Mouse (Mus musculus) kidney, embryonic 16.5 days (tissue): Measurements from ENCODE around the gene Nr2e3. TPM values are rescaled to one million over a fixed set of nuclear protein-coding genes. Genes with fewer than 3 reads are reported as not detected.
"Not testable (repeated sequence)": the region's sequence is repeated elsewhere in the genome, so short reads cannot be mapped to it uniquely, and the experiment has no call there.

Source experiments
- ATAC-seq: fragments of 200-750 bp; cut with Nextera tagmentation; 2 replicates; pipeline ENCODE4 v1.8.0; 2017; ENCODE audit warnings: moderate TSS enrichment; ENCODE audit not compliant: low FRiP score, low TSS enrichment
- H3K27ac ChIP-seq: fragments of 300-500 bp; sonication (generic); 2 replicates; pipeline ENCODE4 v1.5.1; 2014; ENCODE audit warnings: low read length
- H3K27me3 ChIP-seq: fragments of 300-500 bp; sonication (generic); 2 replicates; pipeline ENCODE4 v1.6.1; 2014; ENCODE audit warnings: low read length, control low read depth, mixed read lengths; ENCODE audit not compliant: insufficient read depth
- H3K36me3 ChIP-seq: fragments of 300-500 bp; sonication (generic); 2 replicates; pipeline ENCODE4 v1.6.1; 2014; ENCODE audit warnings: low read length, control low read depth, mixed read lengths; ENCODE audit not compliant: insufficient read depth
- H3K4me1 ChIP-seq: fragments of 300-500 bp; sonication (generic); 2 replicates; pipeline ENCODE4 v1.6.1; 2014; ENCODE audit warnings: low read length, control low read depth, mixed read lengths; ENCODE audit not compliant: insufficient read depth
- H3K4me2 ChIP-seq: fragments of 300-500 bp; sonication (generic); replicated peaks from 2 replicates; pipeline ENCODE4 v1.6.1; 2014; ENCODE audit warnings: low read depth, low read length
- H3K4me3 ChIP-seq: fragments of 300-500 bp; sonication (generic); 2 replicates; pipeline ENCODE4 v1.5.1; 2014; ENCODE audit warnings: mild to moderate bottlenecking, low read length
- H3K9ac ChIP-seq: fragments of 300-500 bp; sonication (generic); replicated peaks from 2 replicates; pipeline ENCODE4 v1.6.1; 2014; ENCODE audit warnings: low read length
- H3K9me3 ChIP-seq: fragments of 300-500 bp; sonication (generic); 2 replicates; pipeline ENCODE4 v1.6.1; 2016; ENCODE audit warnings: low read length, control low read depth
- WGBS: fragments of 180-500 bp; shearing (Covaris S2); extraction: QIAGEN DNeasy Blood & Tissue Kit; methylation state at CpG from one replicate; pipeline ENCODE4 v1.1.7; 2014; 5-methylcytosine and 5-hydroxymethylcytosine counted together
- polyA plus RNA-seq: library from polyadenylated mRNA; unstranded; fragments of >200 nt; fragmentation: Nextera tagmentation; extraction: Ambion mirVana; gene quantifications from 2 replicates; pipeline ENCODE4 v1.2.1, GENCODE M21; 2015

Gene Nr2e3
- polyA plus RNA-seq, 1 experiment from 2014 or later, result not detected

DNA sequence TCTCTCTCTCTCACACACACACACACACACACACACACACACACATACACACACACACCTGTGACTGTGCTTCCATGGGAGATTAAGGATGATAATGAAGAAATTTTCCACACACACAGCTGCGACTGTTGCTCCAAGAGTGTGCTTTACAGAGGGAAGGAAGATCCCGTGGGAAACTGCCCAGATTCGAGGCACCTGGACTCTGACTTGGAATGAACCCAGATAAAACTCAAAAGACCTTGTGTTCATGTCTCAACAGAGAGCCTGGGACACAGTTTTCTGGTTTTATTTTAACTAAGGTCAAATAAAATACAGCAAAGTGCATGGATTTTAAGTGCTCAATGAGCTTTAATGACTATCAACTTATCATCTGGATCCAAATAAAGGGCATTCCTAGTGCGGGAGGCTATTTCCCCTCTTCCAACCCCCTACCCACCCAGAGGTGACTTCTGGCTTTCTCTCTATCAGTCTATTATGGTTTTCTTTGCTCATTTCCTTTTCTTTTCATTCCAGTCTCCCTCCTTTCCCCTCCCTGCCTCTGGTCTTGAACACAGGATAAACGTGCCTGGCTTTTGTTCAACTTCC is 17.9 kb downstream of the Nr2e3 start:
- no peak for ATAC-seq
- Histone ChIP-seq H3K4me3 (no peak overlapping the region), H3K4me1 (peaks cover 7% of the 10 kb centered on the region; the same call in 1 of the 2 replicates), H3K4me2 (no peak overlapping the region), H3K36me3 (no peaks in the 10 kb centered on the region), H3K27ac (no peak overlapping the region), H3K9me3 (no peaks in the 10 kb centered on the region), H3K27me3 (no peaks in the 10 kb centered on the region), H3K9ac (no peak overlapping the region)
- 43% methylated on average over 5 of the region's 5 CpGs for WGBS

DNA sequence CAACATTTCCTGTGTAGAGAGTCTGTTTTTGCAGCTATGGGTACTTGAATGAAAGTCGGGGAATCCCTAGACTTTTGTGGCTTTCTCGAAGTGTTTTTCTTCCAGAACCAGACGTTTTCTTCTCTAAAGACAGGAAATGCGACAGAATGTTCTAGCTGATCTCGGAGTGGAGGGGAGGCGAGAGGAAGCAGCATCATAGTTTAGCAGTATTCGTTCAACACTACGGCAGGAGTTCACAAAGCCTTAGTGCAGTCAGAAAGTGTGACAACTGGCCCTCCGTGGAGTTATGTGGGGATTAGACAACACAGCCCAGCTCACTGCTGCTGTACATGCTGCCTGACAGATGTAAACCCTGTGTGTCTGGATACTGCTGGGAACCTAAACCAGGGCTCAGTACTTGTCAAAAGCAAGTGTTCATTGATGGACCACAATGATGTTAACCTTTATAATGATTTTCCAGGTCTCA is 18.5 kb downstream of the Nr2e3 start:
- Histone ChIP-seq H3K4me2 (no peak overlapping the region), H3K4me1 (peaks cover 7% of the 10 kb centered on the region; the same call in 1 of the 2 replicates), H3K27ac (no peak overlapping the region), H3K27me3 (no peaks in the 10 kb centered on the region), H3K36me3 (no peaks in the 10 kb centered on the region), H3K4me3 (no peak overlapping the region), H3K9me3 (no peaks in the 10 kb centered on the region), H3K9ac (peak overlapping the region; percentile 30; the same call in 1 of the 2 replicates)
- WGBS, result 53% methylated on average over 9 of the region's 9 CpGs
- no peak for ATAC-seq

DNA sequence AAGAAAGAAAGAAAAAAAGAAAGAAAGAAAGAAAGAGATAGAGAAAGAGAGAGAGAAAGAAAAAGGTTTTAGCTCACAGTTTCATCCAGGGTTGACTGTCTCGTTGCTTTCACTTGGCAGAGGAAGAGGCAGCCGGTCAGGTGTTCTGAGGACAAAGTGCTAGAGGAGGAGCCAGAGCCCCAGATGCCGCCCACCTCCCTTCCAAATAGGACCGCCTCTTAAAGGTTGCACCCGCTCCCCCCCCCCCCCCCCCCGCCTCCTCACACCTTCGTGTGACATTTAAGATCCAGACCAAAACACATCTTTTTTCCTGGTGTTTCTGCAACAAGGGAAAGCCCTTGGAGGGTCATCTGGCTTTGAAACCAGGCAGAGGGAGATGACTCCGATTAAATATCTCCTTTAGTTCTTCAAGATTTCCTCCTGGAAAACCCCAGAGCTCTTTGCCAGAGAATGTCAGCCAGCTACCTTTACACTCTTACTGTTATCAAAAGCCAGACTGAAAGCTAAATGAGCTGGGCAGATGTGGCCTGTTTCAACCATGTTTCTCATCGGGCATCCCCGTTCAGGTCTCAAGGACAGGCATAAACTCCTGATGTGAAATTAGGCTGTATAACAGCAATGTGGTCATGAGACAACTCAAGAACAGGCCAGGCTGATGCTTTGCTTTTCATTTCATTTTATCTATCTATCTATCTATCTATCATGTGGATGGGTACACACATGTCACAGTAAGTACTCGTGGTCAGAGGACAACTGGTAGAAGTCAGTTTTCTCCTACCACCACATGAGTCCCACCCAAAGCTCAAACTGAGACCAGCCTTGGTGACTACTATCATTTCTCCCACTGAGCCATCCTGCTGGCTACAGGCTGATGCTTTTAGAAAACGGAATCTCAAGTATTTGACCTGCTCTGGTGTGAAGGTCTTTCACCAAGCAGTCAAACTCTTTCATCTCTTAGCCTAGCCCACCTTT is 19.3 kb downstream of the Nr2e3 start:
- no peaks in the 10 kb centered on the region for H3K27me3 ChIP-seq
- H3K27ac ChIP-seq, result no peak overlapping the region
- no peak for ATAC-seq
- no peak overlapping the region for H3K4me3 ChIP-seq
- H3K4me2 ChIP-seq, result no peak overlapping the region
- no peak overlapping the region; the same call in 1 of the 2 replicates for H3K9ac ChIP-seq
- no peaks in the 10 kb centered on the region for H3K9me3 ChIP-seq
- no peaks in the 10 kb centered on the region for H3K36me3 ChIP-seq
- H3K4me1 ChIP-seq, result peaks cover 7% of the 10 kb centered on the region; the same call in 1 of the 2 replicates
- WGBS, result 60% methylated on average over 11 of the region's 12 CpGs

DNA sequence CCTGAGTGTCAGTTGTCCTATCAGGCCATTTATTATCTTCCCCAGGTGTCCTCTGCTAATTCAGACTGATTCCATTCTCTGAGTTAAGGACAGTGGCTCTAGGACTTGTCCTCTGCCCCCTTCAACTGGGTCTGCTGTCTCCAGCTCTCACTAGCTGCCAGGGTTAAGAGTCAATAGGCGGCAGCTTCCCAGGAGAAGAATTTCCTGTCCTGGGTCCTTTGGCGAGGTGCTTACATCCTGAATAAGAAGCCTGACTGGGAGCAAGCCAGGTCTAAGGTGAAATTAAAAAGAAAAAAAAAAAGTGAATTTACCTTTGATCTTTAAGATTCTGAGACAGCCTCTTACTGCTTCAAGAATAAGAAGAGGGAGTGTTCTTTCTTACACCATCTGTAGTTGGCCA is 20.8 kb downstream of the Nr2e3 start:
- 56% methylated on average over 2 of the region's 2 CpGs for WGBS
- ATAC-seq, result no peak
- no peak overlapping the region for H3K4me3 ChIP-seq
- H3K27ac ChIP-seq, result no peak overlapping the region
- H3K36me3 ChIP-seq, result no peaks in the 10 kb centered on the region
- H3K4me1 ChIP-seq, result peaks cover 7% of the 10 kb centered on the region; the same call in 1 of the 2 replicates
- no peaks in the 10 kb centered on the region for H3K27me3 ChIP-seq
- no peaks in the 10 kb centered on the region for H3K9me3 ChIP-seq
- no peak overlapping the region for H3K9ac ChIP-seq
- no peak overlapping the region for H3K4me2 ChIP-seq

DNA sequence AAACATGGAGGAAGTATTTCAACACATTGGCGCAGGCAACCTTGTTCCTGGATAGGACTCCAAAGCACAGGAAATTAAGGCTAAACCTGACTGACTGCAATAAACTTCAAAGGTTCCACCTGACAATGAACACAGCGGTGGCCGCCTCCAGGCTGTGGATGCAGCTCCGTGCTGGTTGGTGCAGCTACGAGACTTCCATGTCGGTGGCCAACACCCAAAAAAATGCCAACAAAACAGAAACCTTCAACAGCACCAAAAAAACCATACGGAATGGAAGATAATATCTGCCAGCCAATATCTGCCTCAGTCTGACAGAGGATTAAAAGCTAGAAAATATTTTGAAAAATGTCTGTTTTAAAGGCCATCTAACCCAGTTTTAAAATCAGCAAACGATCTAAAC is 21.9 kb downstream of the Nr2e3 start:
- H3K4me2 ChIP-seq, result no peak overlapping the region
- no peak overlapping the region for H3K4me3 ChIP-seq
- no peaks in the 10 kb centered on the region for H3K36me3 ChIP-seq
- H3K4me1 ChIP-seq, result peaks cover 7% of the 10 kb centered on the region; the same call in 1 of the 2 replicates
- H3K9ac ChIP-seq, result no peak overlapping the region
- WGBS, result 73% methylated on average over 8 of the region's 8 CpGs
- no peak for ATAC-seq
- no peak overlapping the region for H3K27ac ChIP-seq
- no peaks in the 10 kb centered on the region for H3K9me3 ChIP-seq
- H3K27me3 ChIP-seq, result no peaks in the 10 kb centered on the region

DNA sequence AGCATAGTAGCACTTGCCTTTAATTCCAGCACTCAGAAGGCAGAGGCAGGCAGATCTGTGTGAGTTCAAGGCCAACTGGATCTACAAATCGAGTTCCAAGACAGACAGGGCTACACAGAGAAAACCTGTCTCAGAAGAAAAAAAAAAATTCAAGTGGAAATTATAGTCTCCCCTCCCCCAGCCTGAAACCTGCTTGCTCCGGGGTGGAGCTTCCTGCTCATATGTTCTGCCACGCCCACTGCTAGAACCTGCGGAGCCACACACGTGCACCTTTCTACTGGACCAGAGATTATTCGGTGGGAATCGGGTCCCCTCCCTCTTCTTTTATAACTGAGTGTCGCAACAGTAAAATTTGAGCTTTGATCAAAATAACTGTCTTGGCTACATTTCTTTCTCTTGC is 24.6 kb downstream of the Nr2e3 start:
- not testable (repeated sequence) for H3K9ac ChIP-seq, ATAC-seq, H3K27ac ChIP-seq, H3K4me3 ChIP-seq, H3K36me3 ChIP-seq, H3K27me3 ChIP-seq, H3K4me1 ChIP-seq, H3K4me2 ChIP-seq, H3K9me3 ChIP-seq
- 79% methylated on average over 8 of the region's 8 CpGs for WGBS

DNA sequence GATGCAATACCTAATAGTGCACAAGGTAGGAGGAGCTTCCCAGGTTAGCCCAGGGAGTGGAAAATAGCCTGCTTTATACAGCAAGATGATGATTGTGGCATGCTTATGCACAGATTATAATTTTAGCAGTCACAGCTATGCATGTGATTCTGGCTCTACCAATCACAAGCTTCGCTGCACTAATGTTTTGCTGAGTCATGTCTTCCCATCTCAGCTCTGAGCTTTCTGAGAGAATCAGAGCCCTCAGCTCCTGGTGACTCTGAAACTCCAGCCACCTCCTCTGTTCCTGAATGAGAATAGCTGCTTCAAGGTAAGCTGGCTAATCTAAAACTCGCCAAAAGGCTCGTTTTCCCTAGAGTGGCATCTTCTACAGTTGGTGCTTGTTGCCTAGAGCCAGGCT is 30.2 kb downstream of the Nr2e3 start:
- no peak overlapping the region for H3K4me3 ChIP-seq
- no peak for ATAC-seq
- no peaks in the 10 kb centered on the region for H3K9me3 ChIP-seq
- 0 out of 2 replicates have a peak, but pooled peaks cover 11% of the 10 kb centered on the region for H3K36me3 ChIP-seq
- peaks cover 4% of the 10 kb centered on the region; the same call in 1 of the 2 replicates for H3K4me1 ChIP-seq
- no peak overlapping the region for H3K27ac ChIP-seq
- no peaks in the 10 kb centered on the region for H3K27me3 ChIP-seq
- no peak overlapping the region for H3K4me2 ChIP-seq
- H3K9ac ChIP-seq, result no peak overlapping the region
- WGBS, result 76% methylated on average over 3 of the region's 3 CpGs

DNA sequence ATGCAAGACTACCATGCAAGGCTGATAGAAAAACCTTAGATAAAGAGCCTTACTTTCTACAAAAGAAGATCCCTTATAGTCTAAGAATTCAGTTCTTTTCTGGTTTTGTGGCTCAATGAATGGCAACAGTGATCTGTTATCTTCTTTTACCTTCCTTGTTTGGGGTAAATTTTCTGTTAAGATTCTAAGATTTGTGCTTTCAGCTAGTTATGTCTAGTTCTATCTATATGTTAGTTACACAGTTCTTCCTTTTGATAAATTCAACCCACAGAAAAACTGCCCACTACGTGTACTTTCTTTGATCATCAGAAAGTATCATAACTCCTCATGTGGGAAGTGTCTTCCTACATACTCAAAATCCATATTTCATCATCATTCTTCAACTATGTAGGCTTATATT is 45.7 kb downstream of the Nr2e3 start:
- Histone ChIP-seq H3K4me1 (no peaks in the 10 kb centered on the region), H3K9ac (no peak overlapping the region), H3K4me2 (no peak overlapping the region), H3K4me3 (no peak overlapping the region), H3K27ac (no peak overlapping the region), H3K27me3 (no peaks in the 10 kb centered on the region), H3K36me3 (peaks cover 8% of the 10 kb centered on the region; the same call in 1 of the 2 replicates), H3K9me3 (no peaks in the 10 kb centered on the region)
- ATAC-seq, result no peak
- 95% methylated on average over 1 of the region's 1 CpGs for WGBS

DNA sequence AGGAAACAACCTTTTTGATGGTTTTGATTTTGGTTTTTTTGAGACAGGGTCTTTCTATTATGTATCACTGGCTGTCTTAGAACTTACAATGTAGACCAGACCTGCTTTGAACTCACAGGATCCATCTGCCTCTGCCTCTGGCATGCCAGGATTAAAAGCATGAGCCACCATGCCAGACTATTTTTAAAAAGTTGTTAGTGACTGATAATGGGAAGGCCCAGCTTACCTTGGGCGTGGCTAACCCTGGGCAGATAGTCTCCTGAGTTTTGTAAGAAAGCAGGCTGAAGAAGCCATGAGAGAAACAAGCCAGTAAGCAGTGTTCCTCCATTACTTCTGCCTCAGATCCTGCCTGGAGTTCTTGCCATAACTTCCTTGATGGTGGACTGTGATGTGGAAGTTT is 57.1 kb downstream of the Nr2e3 start:
- no peak overlapping the region for H3K9ac ChIP-seq
- H3K4me2 ChIP-seq, result no peak overlapping the region
- H3K9me3 ChIP-seq, result no peaks in the 10 kb centered on the region
- no peak for ATAC-seq
- H3K4me1 ChIP-seq, result no peaks in the 10 kb centered on the region
- H3K27me3 ChIP-seq, result no peaks in the 10 kb centered on the region
- no peak overlapping the region for H3K27ac ChIP-seq
- H3K4me3 ChIP-seq, result no peak overlapping the region
- peaks cover 13% of the 10 kb centered on the region; the same call in 1 of the 2 replicates for H3K36me3 ChIP-seq
- 85% methylated on average over 1 of the region's 1 CpGs for WGBS
